Mouse (Mus musculus): ENCODE data around the gene Rps2. TPM values are rescaled to one million over a fixed set of nuclear protein-coding genes. Genes with fewer than 3 reads are reported as not detected.
"Not testable (repeated sequence)": the region's sequence is repeated elsewhere in the genome, so short reads cannot be mapped to it uniquely, and the experiment has no call there.

The Rps2 gene
- total and polyA plus RNA-seq, 3 experiments, result 1,852 to 4,516 TPM; not detected in 1

GRCm38 (mm10) chr17:24718938-24719337 lies 1.0 kb downstream of the Rps2 start:
- peaks cover 5 to 10% of the 10 kb centered on the region in 2 experiments; a peak in 3 of 4 replicates for H3K36me3 ChIP-seq (ENCODE audit: control insufficient read depth in 1 of 2, insufficient read depth in 2 of 2, low read length in 2 of 2)
- not testable (repeated sequence) for H3K4me1 ChIP-seq (ENCODE audit: control insufficient read depth in 1 of 2, insufficient read depth in 2 of 2, low read length in 2 of 2); H3K27me3 ChIP-seq (ENCODE audit: control insufficient read depth in 1 of 2, insufficient read depth in 2 of 2, low read length in 2 of 2); DNase-seq (ENCODE audit: low read depth, low spot score); H3K9me3 ChIP-seq (replicated peaks; ENCODE audit: insufficient read depth, low read length)
- H3K4me3 ChIP-seq (ENCODE audit: control insufficient read depth in 1 of 2, insufficient read depth in 1 of 2, low read depth in 2 of 2, low read length in 2 of 2), result peak overlapping the region; percentile 39 to 98
- H3K9ac ChIP-seq (ENCODE audit: control insufficient read depth, low read depth, low read length, poor library complexity, severe bottlenecking), result peak overlapping the region; percentile 98
- H3K27ac ChIP-seq (ENCODE audit: control insufficient read depth, low read depth, low read length), result peak overlapping the region; percentile 6
- peaks cover 49% of the 10 kb centered on the region for H3K79me2 ChIP-seq (ENCODE audit: control insufficient read depth, insufficient read depth, low read length, poor library complexity)
- TF ChIP-seq MYC (IDR thresholded peaks at IDR 0.05; ENCODE audit: low read depth, low read length) (peak; percentile 66; the same call in 1 of the 2 replicates), CHD1 (IDR thresholded peaks at IDR 0.05; ENCODE audit: low read depth, low read length) (peak; percentile 46; the same call in 1 of the 2 replicates)

GRCm38 (mm10) chr17:24719494-24720222 lies 1.7 kb downstream of the Rps2 start:
- Histone ChIP-seq H3K79me2 (ENCODE audit: control insufficient read depth, insufficient read depth, low read length, poor library complexity) (peaks cover 51% of the 10 kb centered on the region), H3K36me3 (ENCODE audit: control insufficient read depth in 1 of 2, insufficient read depth in 2 of 2, low read length in 2 of 2) (peaks cover 5 to 11% of the 10 kb centered on the region in 2 experiments; a peak in 3 of 4 replicates), H3K27ac (ENCODE audit: control insufficient read depth, low read depth, low read length) (peak overlapping the region; percentile 87), H3K4me3 (ENCODE audit: control insufficient read depth in 1 of 2, insufficient read depth in 1 of 2, low read depth in 2 of 2, low read length in 2 of 2) (peak overlapping the region; percentile 69 to 98), H3K9ac (ENCODE audit: control insufficient read depth, low read depth, low read length, poor library complexity, severe bottlenecking) (peak overlapping the region; percentile 98), H3K27me3 (ENCODE audit: control insufficient read depth in 1 of 2, insufficient read depth in 2 of 2, low read length in 2 of 2) (no peaks in the 10 kb centered on the region), H3K9me3 (replicated peaks; ENCODE audit: insufficient read depth, low read length) (no peaks in the 10 kb centered on the region), H3K4me1 (ENCODE audit: control insufficient read depth in 1 of 2, insufficient read depth in 2 of 2, low read length in 2 of 2) (peaks cover 0 to 10% of the 10 kb centered on the region in 2 experiments; a peak in 2 of 4 replicates)
- TF ChIP-seq ZMIZ1 (IDR thresholded peaks at IDR 0.05; ENCODE audit: low read depth, low read length) (peak; percentile 98), ETS1 (IDR thresholded peaks at IDR 0.05; ENCODE audit: low read depth, low read length) (peak; percentile 17; the same call in 1 of the 2 replicates), CHD2 (IDR thresholded peaks at IDR 0.05; ENCODE audit: low read length) (peak; percentile 96), TCF12 (IDR thresholded peaks at IDR 0.05; ENCODE audit: low read depth, low read length) (0 out of 2 replicates have a peak, but pooled peaks have one; percentile 66), USF1 (IDR thresholded peaks at IDR 0.05; ENCODE audit: low read depth, low read length) (peak; percentile 68), HCFC1 (IDR thresholded peaks at IDR 0.05; ENCODE audit: low read depth, low read length) (peak; percentile 95), ELF1 (IDR thresholded peaks at IDR 0.05; ENCODE audit: low read depth, low read length) (peak; percentile 94), NRF1 (IDR thresholded peaks at IDR 0.05; ENCODE audit: insufficient read depth, low read depth, low read length, poor library complexity, severe bottlenecking) (peak; percentile 76), MAX (IDR thresholded peaks at IDR 0.05; ENCODE audit: low read length) (peak; percentile 92), POLR2AphosphoS5 (IDR thresholded peaks at IDR 0.05; ENCODE audit: borderline replicate concordance, low read depth, low read length) (peak; percentile 98), MYC (IDR thresholded peaks at IDR 0.05; ENCODE audit: low read depth, low read length) (peak; percentile 99), RCOR1 (IDR thresholded peaks at IDR 0.05; ENCODE audit: low read depth, low read length) (no peak), POLR2AphosphoS2 (IDR thresholded peaks at IDR 0.05; ENCODE audit: low read length) (peak; percentile 99), KAT2A (conservative IDR thresholded peaks at IDR 0.05; ENCODE audit: low read depth, low read length) (peak; percentile 72), POLR2A (IDR thresholded peaks at IDR 0.05; ENCODE audit: control insufficient read depth in 1 of 2, insufficient read depth in 1 of 2, low read depth in 1 of 2, low read length in 2 of 2, poor library complexity in 1 of 2) (peak; percentile 77 to 98), NELFE (IDR thresholded peaks at IDR 0.05; ENCODE audit: low read depth, low read length) (peak; percentile 100), TBP (IDR thresholded peaks at IDR 0.05; ENCODE audit: low read depth, low read length) (peak; percentile 99), ZNF384 (IDR thresholded peaks at IDR 0.05; ENCODE audit: low read depth, low read length) (no peak), ZKSCAN1 (IDR thresholded peaks at IDR 0.05; ENCODE audit: low read depth, low read length) (no peak), GATA1 (IDR thresholded peaks at IDR 0.05; ENCODE audit: low read depth, low read length) (no peak), SIN3A (IDR thresholded peaks at IDR 0.05; ENCODE audit: low read length) (peak; percentile 89), CHD1 (IDR thresholded peaks at IDR 0.05; ENCODE audit: low read depth, low read length) (no peak), MXI1 (IDR thresholded peaks at IDR 0.05; ENCODE audit: low read depth, low read length) (peak; percentile 91)
- DNase-seq (ENCODE audit: low read depth, low spot score), result peak; percentile 99
